Mouse (Mus musculus) frontal cortex, adult (tissue): Measurements from ENCODE around the gene Gm9945.

Experiments used
- ATAC-seq: cut with Nextera tagmentation; 2 replicates; pipeline ENCODE4 v1.9.2; 2017; ENCODE audit warnings: mild to moderate bottlenecking, moderate library complexity, mixed read lengths; ENCODE audit not compliant: low TSS enrichment

Gene Gm9945

DNA sequence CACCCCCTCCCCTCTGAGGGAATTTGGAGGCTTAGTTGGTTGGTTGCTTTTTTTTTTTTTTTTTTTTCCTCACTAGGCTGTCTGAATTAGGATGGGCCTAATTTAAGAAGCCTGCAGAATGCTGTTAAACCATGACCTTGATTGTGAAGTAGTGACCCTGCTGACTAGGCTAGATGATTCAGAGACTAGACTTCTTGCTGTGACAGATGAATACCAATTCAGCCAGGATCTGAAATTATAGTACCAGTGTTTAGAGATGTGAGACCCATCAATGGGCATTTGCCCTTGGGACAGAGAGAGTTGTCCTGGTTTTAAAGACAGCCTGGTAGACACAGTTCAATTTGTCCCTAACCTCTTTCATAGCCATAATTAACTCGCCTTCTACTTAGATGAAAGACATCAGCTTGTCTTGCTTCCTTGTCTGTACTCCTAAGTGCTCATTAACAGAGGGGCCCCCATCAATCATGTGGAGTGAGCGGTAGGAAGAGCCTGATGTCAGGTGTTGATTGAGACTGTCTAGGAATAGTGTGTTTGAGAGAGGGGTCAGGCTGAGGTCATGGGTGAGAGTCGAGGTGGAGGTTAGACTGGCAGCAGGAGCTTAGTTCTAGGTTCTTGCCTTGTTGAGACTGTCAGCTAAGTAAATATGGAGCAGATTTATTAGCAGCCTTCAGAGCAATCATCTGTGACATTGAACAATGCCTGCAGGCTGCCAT is 13.4 kb downstream of the Gm9945 start:
- no peak for ATAC-seq

DNA sequence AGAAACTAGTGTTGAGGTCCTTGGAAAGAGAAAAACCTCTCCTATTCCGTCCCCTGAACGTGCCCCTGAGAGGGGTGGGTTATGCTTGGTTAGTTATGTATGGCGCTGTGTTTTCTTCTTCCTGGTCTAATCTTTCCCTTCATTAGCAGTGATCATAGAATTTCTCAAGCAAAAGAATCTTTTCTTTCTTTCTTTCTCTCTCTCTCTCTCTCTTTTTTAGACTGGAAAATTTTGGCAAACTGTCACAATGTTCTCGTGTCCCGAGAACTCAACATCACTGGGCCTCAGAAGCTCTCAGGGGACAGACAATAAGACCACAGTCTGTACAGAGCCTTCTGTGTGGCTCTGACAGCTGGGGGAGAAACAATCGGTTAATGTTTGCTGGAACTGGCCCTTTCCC is 15.5 kb downstream of the Gm9945 start:
- ATAC-seq: no peak

- peak; percentile 93 for ATAC-seq
Measured at GRCm38 (mm10) chr11:53496946-53497345, 17.0 kb downstream of the Gm9945 start.

GRCm38 (mm10) chr11:53500569-53500968 is 20.6 kb downstream of the Gm9945 start:
- no peak for ATAC-seq

GRCm38 (mm10) chr11:53502039-53502765 is 22.2 kb downstream of the Gm9945 start:
- ATAC-seq: peak; percentile 92

DNA sequence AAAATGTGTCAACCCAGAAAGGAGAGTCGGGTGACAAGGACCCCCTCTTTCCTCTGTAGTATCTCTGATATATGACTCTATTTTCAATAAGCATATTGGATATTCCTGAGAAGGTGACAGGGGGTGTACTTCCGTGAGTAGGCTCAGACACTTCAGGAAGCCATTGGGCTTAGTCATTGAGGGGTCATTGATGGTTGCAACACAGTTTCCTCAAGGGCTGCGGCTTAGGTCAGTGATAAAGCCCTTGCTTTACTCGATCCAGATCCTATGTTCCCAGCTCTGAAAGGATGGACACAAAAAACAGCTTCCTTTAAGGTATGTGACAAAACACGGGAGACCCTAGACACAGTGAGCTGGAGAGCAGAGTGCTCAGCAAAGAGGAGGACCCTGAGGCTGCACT is 23.8 kb downstream of the Gm9945 start:
- ATAC-seq: no peak

DNA sequence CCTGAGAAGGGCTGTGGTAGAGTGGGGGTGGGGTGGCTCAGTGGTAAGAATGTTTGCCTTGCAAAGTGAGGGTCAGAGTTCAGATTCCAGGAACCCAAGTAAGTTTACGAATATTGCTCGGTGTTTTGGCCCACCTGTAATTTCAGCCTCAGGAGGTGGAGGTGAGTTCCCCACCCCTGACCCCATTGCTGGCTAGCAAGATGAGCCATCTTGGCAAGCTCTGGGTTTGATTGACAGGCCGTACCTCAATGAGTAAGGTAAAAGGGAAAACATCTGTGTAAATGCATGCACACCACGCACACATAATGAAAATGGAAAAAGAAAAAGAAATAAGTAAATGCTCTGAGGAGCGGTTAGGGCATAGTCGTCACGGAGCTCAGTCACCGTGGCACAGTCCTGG is 24.4 kb downstream of the Gm9945 start:
- ATAC-seq: no peak

DNA sequence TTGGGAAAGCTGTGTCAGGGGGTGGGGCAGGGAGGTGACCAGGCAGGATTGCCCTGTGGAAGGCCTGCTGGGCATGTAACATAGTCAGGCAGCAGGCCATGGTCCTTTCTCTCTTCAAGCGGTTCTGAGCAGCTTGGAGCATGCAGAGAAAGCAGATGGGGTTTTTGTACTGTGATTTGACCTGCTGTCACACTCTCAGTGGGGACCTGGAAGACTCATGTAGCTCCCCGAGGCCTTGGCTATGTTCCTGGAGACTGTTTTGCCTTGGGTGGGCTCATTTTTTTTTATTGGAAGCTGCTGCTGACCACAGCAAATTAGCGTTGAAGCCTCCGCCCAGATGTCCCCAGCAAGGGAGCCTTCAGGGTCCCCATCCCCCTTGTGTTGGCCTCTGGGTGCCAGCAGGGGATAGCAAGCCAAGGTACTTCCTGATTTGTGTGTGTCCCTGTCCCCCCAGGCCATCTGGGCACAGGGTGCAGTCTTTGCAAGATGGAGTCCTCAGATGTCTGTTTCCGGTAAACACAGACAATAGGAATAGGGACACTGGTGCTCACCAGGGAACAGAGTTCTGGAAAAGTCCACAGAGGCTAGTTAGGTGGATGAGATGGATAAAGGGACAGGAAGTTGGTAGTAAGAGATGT is 25.2 kb downstream of the Gm9945 start:
- ATAC-seq: no peak

- no peak for ATAC-seq
Measured at GRCm38 (mm10) chr11:53507098-53507805, 27.3 kb downstream of the Gm9945 start.

DNA sequence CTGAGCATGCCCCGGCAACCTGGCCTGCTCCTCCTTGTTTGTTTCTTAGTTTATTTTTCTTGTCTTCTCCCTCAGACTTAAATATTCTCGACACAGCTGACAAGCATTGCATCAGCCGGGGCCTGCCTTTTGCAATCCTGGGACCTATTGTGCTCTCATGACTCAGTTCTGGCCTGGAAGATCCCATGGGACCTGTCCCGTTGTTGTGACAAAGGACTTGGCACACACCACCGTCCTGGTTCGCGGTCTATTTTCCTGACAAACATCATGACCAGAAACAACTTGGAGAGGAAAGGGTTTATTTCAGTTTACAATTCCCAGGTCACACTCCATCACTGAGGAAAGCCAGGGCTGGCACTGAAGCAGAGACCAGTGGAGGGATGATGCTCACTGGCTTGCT is 28.2 kb downstream of the Gm9945 start:
- ATAC-seq: no peak

GRCm38 (mm10) chr11:53508591-53508990 is 28.6 kb downstream of the Gm9945 start:
- no peak for ATAC-seq

DNA sequence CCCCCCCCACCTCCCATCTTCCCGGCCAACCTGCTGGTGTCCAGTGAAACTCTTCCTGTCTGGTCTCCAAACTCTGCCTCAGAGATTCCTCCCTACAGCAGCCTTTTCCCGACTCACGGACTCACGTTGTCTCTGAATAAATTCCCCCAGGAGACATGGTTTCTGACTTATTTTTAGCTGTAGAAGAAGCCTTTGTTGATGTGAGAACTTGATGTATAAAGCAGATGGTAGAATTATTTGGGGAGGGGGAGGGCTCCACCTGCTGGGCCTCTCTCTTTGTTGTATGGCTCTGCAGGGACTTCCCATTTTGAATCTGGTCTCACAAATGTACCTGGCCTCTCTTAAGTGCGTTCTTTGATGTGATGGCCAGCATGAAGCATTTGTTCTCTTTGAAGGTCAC is 30.4 kb downstream of the Gm9945 start:
- ATAC-seq: no peak

DNA sequence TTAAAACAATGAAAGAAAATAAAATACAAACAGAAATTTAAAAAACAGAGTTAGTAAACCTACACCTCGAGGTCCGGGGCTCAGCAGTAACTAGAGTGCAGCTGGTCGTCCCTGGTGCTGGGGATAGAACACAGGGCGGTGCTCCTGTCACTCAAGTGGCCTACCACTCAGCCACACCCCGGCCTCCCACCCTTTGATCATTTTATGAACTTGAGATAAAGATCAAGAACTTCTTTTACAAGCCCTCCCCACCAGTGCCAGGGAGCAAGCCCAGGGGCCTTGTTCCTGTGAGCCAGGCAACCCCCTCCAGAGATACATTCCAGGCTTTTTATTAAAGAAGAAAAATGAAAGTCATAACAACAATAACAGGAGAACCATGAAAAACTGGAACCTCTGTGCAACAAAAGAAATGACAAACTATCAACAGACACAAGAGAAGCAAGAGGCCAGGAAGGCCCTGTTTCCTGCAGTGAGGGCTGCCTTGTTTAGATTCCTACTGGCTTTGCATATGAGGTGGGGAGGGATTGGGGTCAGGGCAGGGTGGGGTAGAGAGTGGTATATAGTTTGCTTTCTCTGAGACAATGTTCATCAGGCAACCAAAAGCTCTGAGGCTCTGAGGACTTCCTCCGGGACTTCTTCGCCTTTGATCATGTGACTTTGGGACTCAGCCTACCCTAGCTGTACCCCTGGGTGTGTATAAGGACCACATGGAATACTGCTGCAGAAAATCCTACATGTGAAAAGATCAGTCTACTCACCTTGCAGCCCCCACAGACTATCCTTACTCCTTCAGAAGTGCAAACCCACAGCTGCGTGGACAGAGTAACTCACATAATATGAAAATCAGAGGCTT is 37.0 kb downstream of the Gm9945 start:
- ATAC-seq: no peak

DNA sequence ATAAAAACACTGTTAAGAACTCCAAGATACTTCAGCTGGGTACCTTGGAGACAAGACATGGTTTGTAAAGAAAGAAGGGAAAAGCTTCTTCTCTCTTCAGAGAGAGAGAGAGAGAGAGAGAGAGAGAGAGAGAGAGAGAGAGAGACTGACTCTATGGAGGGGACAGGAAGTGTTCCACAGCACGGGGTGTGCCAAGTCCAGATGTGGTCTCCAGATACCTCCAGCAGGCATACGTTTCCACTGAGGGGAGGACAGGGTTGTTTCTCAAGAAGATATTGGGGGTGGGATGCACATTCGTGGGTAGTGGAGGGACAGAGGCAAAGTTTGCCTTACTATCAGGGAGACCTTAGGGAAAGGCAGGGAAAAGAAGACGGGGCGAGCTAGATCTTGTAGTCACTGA is 38.8 kb downstream of the Gm9945 start:
- no peak for ATAC-seq

DNA sequence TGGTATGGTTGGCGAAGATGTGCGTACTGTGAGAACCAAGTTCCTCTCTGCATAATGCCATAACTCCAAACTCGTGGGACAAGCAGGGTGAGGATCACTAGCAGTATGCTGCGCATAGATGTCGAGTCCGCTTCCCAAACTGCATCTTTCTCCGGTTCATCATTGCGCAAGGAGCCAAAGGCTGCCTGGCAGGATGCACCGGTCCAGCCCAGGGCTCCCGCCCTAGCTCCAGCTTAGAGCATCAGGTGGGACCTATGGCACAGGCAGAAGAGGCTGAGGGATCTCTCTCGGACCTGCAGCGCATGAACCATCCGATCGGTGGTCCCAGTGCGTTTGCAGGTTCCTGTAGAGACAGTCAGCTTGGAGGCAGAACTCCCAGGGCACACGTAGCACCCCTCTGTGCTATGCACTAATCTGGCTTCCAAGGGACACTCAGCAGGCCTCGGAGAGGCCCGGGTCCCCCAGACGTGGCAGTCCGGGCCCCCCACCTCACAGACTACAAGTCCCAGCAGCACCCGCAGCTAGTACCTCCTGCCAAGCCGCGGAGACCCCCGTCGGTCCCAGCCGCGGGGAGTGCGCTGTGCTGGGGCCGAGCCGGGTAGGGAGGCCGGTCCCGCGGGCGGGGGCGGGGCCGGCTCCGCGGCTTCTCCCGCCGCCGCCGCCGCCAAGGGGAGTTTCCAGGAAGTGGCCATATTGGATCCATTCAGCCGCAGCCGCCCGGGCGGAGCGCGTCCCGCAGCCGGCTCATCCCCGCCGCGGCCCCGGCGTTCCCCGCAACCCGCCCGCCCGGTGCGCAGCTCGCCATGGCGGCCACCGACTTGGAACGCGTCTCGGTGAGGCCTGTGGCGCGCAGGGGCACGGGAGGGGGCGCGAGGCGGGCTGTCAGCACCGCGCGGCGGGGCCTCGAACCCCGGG is 39.5 kb downstream of the Gm9945 start, which contains the start of gene Sept8:
Gene Sept8, plus strand, starts transcription at position 51 of the 915 bp plus-strand sequence.
- ATAC-seq: peak; percentile 36

- ATAC-seq: peak; percentile 66
Measured at GRCm38 (mm10) chr11:53520122-53520978, 40.4 kb downstream of the Gm9945 start.

- no peak for ATAC-seq
Measured at GRCm38 (mm10) chr11:53521120-53521820, 41.3 kb downstream of the Gm9945 start.

DNA sequence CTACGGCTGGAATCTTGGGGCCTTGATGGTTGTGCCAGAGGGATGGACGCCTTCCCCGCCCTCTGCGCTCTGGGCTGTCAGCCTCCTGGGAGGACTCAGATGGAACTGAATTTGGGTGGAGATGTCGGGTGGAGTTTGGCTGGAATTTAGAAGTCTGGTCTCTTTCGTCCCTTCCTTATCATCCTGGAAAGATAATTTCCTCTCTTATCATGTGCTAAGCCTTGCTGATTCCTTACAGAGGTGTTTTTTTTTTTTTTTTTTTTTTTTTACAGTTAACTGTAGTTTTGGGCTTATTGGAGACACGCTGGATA is 41.8 kb downstream of the Gm9945 start:
- no peak for ATAC-seq

DNA sequence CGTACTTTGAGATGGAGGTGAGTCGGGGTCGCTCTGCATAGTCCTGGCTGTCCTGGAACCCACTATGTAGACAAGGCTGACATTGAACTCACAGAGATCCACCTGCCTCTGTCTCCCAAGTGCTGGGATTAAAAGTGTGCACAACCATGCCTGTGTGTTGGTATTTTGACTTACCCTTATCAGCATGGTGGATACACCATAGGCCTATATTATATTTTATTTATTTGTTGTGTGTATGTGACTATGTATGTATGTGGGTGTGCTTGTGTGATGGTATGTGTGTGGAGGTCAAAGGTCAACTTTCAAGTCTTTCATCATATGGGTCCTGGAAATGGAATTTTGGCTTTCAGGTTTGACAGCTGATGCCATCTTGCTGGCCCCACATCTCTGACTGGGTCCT is 42.4 kb downstream of the Gm9945 start:
- ATAC-seq: no peak
